Mouse (Mus musculus) layer of hippocampus, postnatal 36 days (tissue): ENCODE measurements around the gene Mrpl14. TPM values are rescaled to one million over a fixed set of nuclear protein-coding genes. Genes with fewer than 3 reads are reported as not detected.

ENCODE experiments used
- DNase-seq, 2 experiments: peaks; one replicate each; pipeline ENCODE4 v3.0.0; 2022
- total RNA-seq, 2 experiments: library from RNA; stranded (reverse); gene quantifications; 2 replicates each; pipeline ENCODE4 v1.2.3; 2021

Gene Mrpl14
- total RNA-seq, result 10 to 100 TPM; 39.5 to 43.9 TPM

- peak; percentile 87 to 88 for DNase-seq
Observed at GRCm38 (mm10) chr17:45686093-45686619, at the start of gene Mrpl14. Gene Mrpl14, plus strand, starts transcription at chr17:45686322.

GRCm38 (mm10) chr17:45638596-45639295 is 47.4 kb upstream of the Mrpl14 start:
- DNase-seq, result no peak

GRCm38 (mm10) chr17:45641981-45642380 is 44.1 kb upstream of the Mrpl14 start:
- no peak for DNase-seq

- peak; percentile 48 to 57 for DNase-seq
Observed at GRCm38 (mm10) chr17:45642701-45643100, 43.4 kb upstream of the Mrpl14 start.

GRCm38 (mm10) chr17:45644185-45644584 is 41.9 kb upstream of the Mrpl14 start:
- no peak for DNase-seq

- DNase-seq, result no peak
Observed at GRCm38 (mm10) chr17:45653233-45653632, 32.9 kb upstream of the Mrpl14 start.

GRCm38 (mm10) chr17:45655820-45656219 is 30.3 kb upstream of the Mrpl14 start:
- DNase-seq, result no peak

GRCm38 (mm10) chr17:45659225-45659624 is 26.9 kb upstream of the Mrpl14 start, which contains the start of gene Capn11:
Gene Capn11, minus strand, starts transcription at chr17:45659325.
- DNase-seq, result no peak

- DNase-seq, result peak; percentile 74 to 78
Observed at GRCm38 (mm10) chr17:45663106-45663919, 22.8 kb upstream of the Mrpl14 start.

GRCm38 (mm10) chr17:45664608-45665007 is 21.5 kb upstream of the Mrpl14 start:
- no peak for DNase-seq

GRCm38 (mm10) chr17:45666091-45666490 is 20.0 kb upstream of the Mrpl14 start:
- no peak for DNase-seq

GRCm38 (mm10) chr17:45667481-45667880 is 18.6 kb upstream of the Mrpl14 start:
- no peak for DNase-seq

- DNase-seq, result no peak
Observed at GRCm38 (mm10) chr17:45667986-45668385, 18.1 kb upstream of the Mrpl14 start.

GRCm38 (mm10) chr17:45671821-45672220 is 14.3 kb upstream of the Mrpl14 start:
- no peak for DNase-seq

GRCm38 (mm10) chr17:45672598-45672997 is 13.5 kb upstream of the Mrpl14 start:
- no peak for DNase-seq

- peak in 1 of 2 experiments; percentile 41 for DNase-seq
Observed at GRCm38 (mm10) chr17:45678106-45678505, 8.0 kb upstream of the Mrpl14 start.

GRCm38 (mm10) chr17:45680391-45680980 is 5.6 kb upstream of the Mrpl14 start:
- peak; percentile 70 to 74 for DNase-seq

- DNase-seq, result no peak
Observed at GRCm38 (mm10) chr17:45681588-45681987, 4.5 kb upstream of the Mrpl14 start.

GRCm38 (mm10) chr17:45682843-45683242 is 3.3 kb upstream of the Mrpl14 start:
- DNase-seq, result no peak

- DNase-seq, result no peak
Observed at GRCm38 (mm10) chr17:45684667-45685131, 1.4 kb upstream of the Mrpl14 start.

GRCm38 (mm10) chr17:45685171-45686092 is 690 bp upstream of the Mrpl14 start:
- peak; percentile 50 to 55 for DNase-seq

- no peak for DNase-seq
Observed at GRCm38 (mm10) chr17:45686716-45687115, 594 bp downstream of the Mrpl14 start, which contains the start of gene Tmem63b. Gene Tmem63b, minus strand, starts transcription at chr17:45686905.
